31 mouse cellular contexts compared by ENCODE assay signal in the genomic region with DNA sequence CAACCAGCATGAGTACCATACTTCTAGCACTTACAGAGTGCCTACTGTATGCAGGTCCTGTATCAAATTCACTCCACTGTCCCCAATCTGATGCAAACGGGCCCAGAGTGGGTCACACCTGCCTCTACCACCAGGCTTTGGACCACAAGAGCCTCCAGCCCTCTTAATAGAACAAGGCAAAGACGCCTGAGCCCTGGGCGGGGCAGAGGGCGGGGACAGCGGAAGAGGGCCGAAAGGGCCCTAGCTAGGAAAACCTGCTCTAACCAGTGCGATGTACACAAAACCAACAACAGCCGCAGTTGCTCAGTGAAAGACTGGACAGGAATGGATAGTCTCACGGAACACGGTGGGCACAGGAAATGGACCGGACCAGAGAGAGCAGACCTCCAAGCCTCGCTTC. TPM values are rescaled to one million over a fixed set of nuclear protein-coding genes. Genes with fewer than 3 reads are reported as not detected.
DNase-seq lines count a peak whose midpoint lies in the region; ATAC-seq and TF ChIP-seq lines count a peak whose summit lies in the region.
"Had no signal": no experiment of that assay in that cellular context is flagged by ENCODE, and none has a peak within 500 bp of the region (broad histone marks: within the 10 kb centered on the region; RNA-seq: fewer than 3 reads in every experiment).

No protein-coding gene starts in this region.

- no peak overlapping the region for H3K4me2 ChIP-seq in hindbrain, embryonic 13.5 days
- H3K4me2 ChIP-seq: heart, embryonic 15.5 days; hindbrain, embryonic 12.5 days; limb, embryonic 12.5 days; liver, embryonic 15.5 days; midbrain, embryonic 13.5 days; stomach, embryonic 15.5 days had no signal

- no peak for TF ChIP-seq CTCF in E14TG2a.4 (conservative IDR thresholded peaks at IDR 0.05; ENCODE audit: low read length)

- H3K9me3 ChIP-seq in hindbrain, embryonic 13.5 days = 0 out of 2 replicates have a peak, but pooled peaks cover 1% of the 10 kb centered on the region
- peaks cover 2% of the 10 kb centered on the region for H3K9me3 ChIP-seq in hindbrain, embryonic 10.5 days
- H3K9me3 ChIP-seq in E14TG2a.4 (ENCODE audit: low read length) (no peaks in the 10 kb centered on the region), ES-E14 (ENCODE audit: control insufficient read depth, insufficient read depth, low read depth, low read length) (no peaks in the 10 kb centered on the region)
- H3K9me3 ChIP-seq: liver, embryonic 15.5 days; midbrain, embryonic 13.5 days; stomach, embryonic 15.5 days had no signal

- no peak overlapping the region for H3K9ac ChIP-seq in hindbrain, embryonic 13.5 days
- no peak overlapping the region for H3K9ac ChIP-seq in ES-E14 (ENCODE audit: insufficient read depth, low read depth, low read length, poor library complexity, severe bottlenecking)
- H3K9ac ChIP-seq: heart, embryonic 15.5 days; hindbrain, embryonic 12.5 days; limb, embryonic 12.5 days; liver, embryonic 15.5 days; midbrain, embryonic 13.5 days; stomach, embryonic 15.5 days had no signal

- WGBS in hindbrain, embryonic 13.5 days = 72% methylated on average over 12 of the region's 12 CpGs
- WGBS in hindbrain, embryonic 10.5 days = 68% methylated on average over 12 of the region's 12 CpGs

- in situ Hi-C loops in ES-E14 (cut with MboI; ENCODE audit: low sequenced_read_pairs in 2 of 2, unreplicated experiment in 2 of 2) = no loop called here

- no peaks in the 10 kb centered on the region for H3K27me3 ChIP-seq in hindbrain, embryonic 13.5 days
- H3K27me3 ChIP-seq in hindbrain, embryonic 10.5 days (ENCODE audit: insufficient read depth, poor library complexity, severe bottlenecking) = no peaks in the 10 kb centered on the region
- no peaks in the 10 kb centered on the region; the same call in 1 of the 2 replicates for H3K27me3 ChIP-seq in E14TG2a.4 (ENCODE audit: insufficient read depth, low read length)
- H3K27me3 ChIP-seq: heart, embryonic 15.5 days; hindbrain, embryonic 12.5 days; liver, embryonic 15.5 days; midbrain, embryonic 13.5 days; stomach, embryonic 15.5 days had no signal

- no peak overlapping the region for H3K4me3 ChIP-seq in hindbrain, embryonic 13.5 days
- no peak overlapping the region for H3K4me3 ChIP-seq in hindbrain, embryonic 10.5 days
- H3K4me3 ChIP-seq in E14TG2a.4 (replicated peaks; ENCODE audit: low read length) (peak overlapping the region; percentile 32; the same call in 1 of the 2 replicates), ES-E14 (ENCODE audit: insufficient read depth in 1 of 2, low read depth in 1 of 2, low read length in 2 of 2, poor library complexity in 1 of 2, severe bottlenecking in 1 of 2) (peak overlapping the region in 1 of 2 experiments; percentile 50; a peak in 1 of 4 replicates)
- H3K4me3 ChIP-seq: erythroblast, embryonic 14.5 days; heart, adult 2 months; heart, embryonic 15.5 days; hindbrain, embryonic 12.5 days; layer of hippocampus, adult 2 months; left cerebral cortex, adult 2 months; limb, embryonic 12.5 days; liver, embryonic 15.5 days; midbrain, embryonic 13.5 days; stomach, embryonic 15.5 days had no signal

- no peak for ATAC-seq in hindbrain, embryonic 13.5 days (ENCODE audit: low FRiP score)
- ATAC-seq: CD4-positive, CD25-positive, alpha-beta regulatory T cell, adult 4 months; forebrain, embryonic 16.5 days; inflammation-experienced regulatory T-cells, adult 6 months; midbrain, embryonic 13.5 days had no signal

- peaks cover 32% of the 10 kb centered on the region for H3K4me1 ChIP-seq in hindbrain, embryonic 13.5 days (replicated peaks)
- H3K4me1 ChIP-seq in hindbrain, embryonic 10.5 days (replicated peaks) = peaks cover 33% of the 10 kb centered on the region
- H3K4me1 ChIP-seq in E14TG2a.4 (replicated peaks; ENCODE audit: low read depth, low read length) (peaks cover 38% of the 10 kb centered on the region), ES-E14 (ENCODE audit: control insufficient read depth in 2 of 2, insufficient read depth in 2 of 2, low read length in 2 of 2, poor library complexity in 1 of 2) (peaks cover 2 to 15% of the 10 kb centered on the region in 2 experiments; a peak in 2 of 4 replicates)
- H3K4me1 ChIP-seq: stomach, embryonic 15.5 days had no signal

- 0 out of 2 replicates have a peak overlapping the region, but pooled peaks have one; percentile 78 for H3K27ac ChIP-seq in hindbrain, embryonic 13.5 days
- H3K27ac ChIP-seq in hindbrain, embryonic 10.5 days = no peak overlapping the region
- no peak overlapping the region for H3K27ac ChIP-seq in ES-E14 (ENCODE audit: insufficient read depth, low read depth, low read length, poor library complexity, severe bottlenecking)
- H3K27ac ChIP-seq: heart, adult 2 months; heart, embryonic 15.5 days; hindbrain, embryonic 12.5 days; layer of hippocampus, adult 2 months; left cerebral cortex, adult 2 months; limb, embryonic 12.5 days; liver, embryonic 15.5 days; macrophage; stomach, embryonic 15.5 days had no signal

- DNase-seq in hindbrain, embryonic 10.5 days (ENCODE audit: low spot score) = no peak
- peak; percentile 40 for DNase-seq in ES-E14 (ENCODE audit: low read depth, low spot score)
- peak; percentile 29 for DNase-seq in lung, postnatal 10 days
- DNase-seq in right cerebral cortex, postnatal 14 days = no peak
- DNase-seq in cerebellum, adult 8-10 months = no peak
- DNase-seq: cerebellum, adult 11 months; cerebellum, postnatal 10 days; gastrocnemius, postnatal 10 days; heart, adult 2 months; kidney, adult 2 months; kidney, postnatal 36 days; thymus, adult 18-20 months; thymus, postnatal 25 days had no signal

- H3K36me3 ChIP-seq in hindbrain, embryonic 13.5 days = peaks cover 8% of the 10 kb centered on the region
- H3K36me3 ChIP-seq in hindbrain, embryonic 10.5 days = peaks cover 10% of the 10 kb centered on the region
- peaks cover under 1% of the 10 kb centered on the region; the same call in 1 of the 2 replicates for H3K36me3 ChIP-seq in E14TG2a.4 (ENCODE audit: insufficient read depth, low read length)
- H3K36me3 ChIP-seq in ES-E14 (ENCODE audit: control insufficient read depth, insufficient read depth, low read length, poor library complexity, severe bottlenecking) = no peaks in the 10 kb centered on the region
- H3K36me3 ChIP-seq: G1E; liver, embryonic 15.5 days had no signal

TF ChIP-seq in ES-E14, 5 proteins besides CTCF, POLR2A, EP300 and RAD21:
- TF ChIP-seq HCFC1 (IDR thresholded peaks at IDR 0.05; ENCODE audit: borderline replicate concordance, insufficient read depth, low read length) (no peak), ZNF384 (IDR thresholded peaks at IDR 0.05; ENCODE audit: low read depth, low read length) (no peak), CHD2 (IDR thresholded peaks at IDR 0.05; ENCODE audit: low read depth, low read length) (no peak), MAFK (IDR thresholded peaks at IDR 0.05; ENCODE audit: insufficient read depth, low read depth, low read length) (no peak), ZC3H11A (IDR thresholded peaks at IDR 0.05; ENCODE audit: borderline replicate concordance, low read depth, low read length) (no peak)
TF ChIP-seq in ES-E14: peak in this region for 0.

RNA-seq across cellular contexts. Expression of a gene that starts 18.8 kb away (rescaled TPM):
- polyA plus RNA-seq in hindbrain, embryonic 13.5 days (2015; fragmentation: Nextera tagmentation; extraction: Ambion mirVana) = 28.1 and 29.1 TPM in 2 replicates
- polyA plus RNA-seq in hindbrain, embryonic 10.5 days (2016; fragmentation: Nextera tagmentation; extraction: Ambion mirVana) = 4.5 and 12.0 TPM in 2 replicates
- total RNA-seq in ES-E14 (2012; rRNA removed) = 1.8 and 2.9 TPM in 2 replicates
- total RNA-seq: megakaryocyte-erythroid progenitor cell, adult 5-6 weeks; monocyte, adult 5-6 weeks had no signal
- polyA plus RNA-seq: G1E, macrophage had no signal

Comparison
In these comparisons a context has a peak if more than half of its experiments do, and no peak if none do; other contexts are left out.
1. DNase-seq: peak in ES-E14 (single experiment) and lung, postnatal 10 days (single experiment); none in hindbrain, embryonic 10.5 days (single experiment), right cerebral cortex, postnatal 14 days (single experiment) and cerebellum, adult 8-10 months (single experiment).